Mouse (Mus musculus) urinary bladder, adult 2 months (tissue): ENCODE data around the gene Cacna1f. TPM values are rescaled to one million over a fixed set of nuclear protein-coding genes. Genes with fewer than 3 reads are reported as not detected.

Experiments
- DNase-seq: peaks from one replicate; pipeline ENCODE4 v3.0.0; 2022; ENCODE audit warnings: low spot score
- polyA plus RNA-seq: library from polyadenylated mRNA; depleted of rRNA; stranded (reverse); fragments of >200 nt; gene quantifications from 2 replicates; pipeline ENCODE4 v1.2.3, GENCODE M21; 2012; rRNA removed

The Cacna1f gene
- polyA plus RNA-seq, 1 experiment = 0.01 TPM

DNA sequence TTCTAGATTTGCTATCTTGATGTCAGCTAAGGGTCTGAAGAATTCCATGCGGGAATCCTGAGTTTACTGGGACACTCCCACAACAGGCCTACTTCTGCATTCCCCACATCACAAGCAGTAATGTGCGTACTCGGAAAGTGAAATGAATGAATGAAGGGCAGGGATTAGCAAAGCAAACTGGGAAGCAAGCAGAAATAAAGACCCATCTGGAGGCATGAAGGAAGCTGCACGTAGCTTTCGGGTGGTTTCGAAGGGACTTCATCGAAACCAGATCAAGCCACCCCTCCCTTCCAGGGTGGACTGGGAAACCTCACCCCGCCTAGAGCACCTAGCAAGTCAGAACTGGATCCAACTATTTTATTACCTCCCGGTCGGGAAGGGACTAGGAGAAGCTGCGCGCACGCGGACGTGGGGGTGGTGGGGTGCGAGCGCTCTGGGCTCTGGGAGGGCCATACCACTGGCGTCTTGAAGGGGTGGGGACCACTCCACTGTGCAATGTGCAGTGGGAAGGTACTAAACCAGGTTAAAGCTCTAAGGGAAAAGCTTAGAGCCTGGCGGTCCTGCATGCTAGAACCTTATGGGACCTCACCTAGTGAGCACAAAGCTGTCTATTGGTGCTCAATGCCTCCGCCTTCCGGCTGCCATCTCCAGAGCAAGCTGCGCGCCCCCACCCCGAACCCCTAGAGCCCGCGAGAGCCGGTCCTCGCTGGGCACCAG lies 67.6 kb downstream of the Cacna1f start:
- no peak for DNase-seq

DNA sequence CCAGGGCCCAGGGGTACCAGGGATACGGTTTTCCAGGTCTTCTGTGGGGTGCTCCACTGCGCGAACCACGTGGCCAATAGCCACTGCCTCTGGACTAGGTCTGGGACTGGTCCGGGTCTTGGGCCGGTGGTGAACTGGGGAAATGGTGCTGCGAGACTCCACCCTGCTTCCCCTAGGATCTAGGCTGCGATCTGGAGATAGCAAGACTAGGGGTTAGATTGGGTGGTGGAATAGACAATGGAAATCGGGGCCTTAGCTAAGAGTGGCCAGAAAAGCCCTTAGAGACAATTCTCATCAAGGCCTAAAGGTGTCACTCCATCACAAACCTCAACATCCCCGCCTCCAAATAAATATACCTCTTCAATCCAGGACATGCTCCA lies 68.1 kb downstream of the Cacna1f start:
- DNase-seq = no peak

DNA sequence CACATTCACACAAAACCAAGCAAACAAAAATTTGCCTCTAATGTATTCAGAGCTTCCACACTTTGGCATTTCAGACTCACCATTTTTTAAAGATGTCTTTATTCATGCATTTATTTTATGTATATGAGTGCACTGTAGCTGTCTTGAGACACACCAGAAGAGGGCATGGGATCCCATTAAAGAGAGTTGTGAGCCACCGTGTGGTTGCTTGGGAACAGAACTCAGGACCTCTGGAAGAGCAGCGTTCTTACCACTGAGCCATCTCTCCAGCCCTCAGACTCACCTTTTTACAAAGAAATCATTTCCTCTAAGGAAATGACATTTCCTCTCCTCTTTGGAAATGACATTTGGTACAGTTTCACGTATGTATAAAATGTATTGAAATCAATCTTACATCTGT lies 72.1 kb downstream of the Cacna1f start:
- no peak for DNase-seq

DNA sequence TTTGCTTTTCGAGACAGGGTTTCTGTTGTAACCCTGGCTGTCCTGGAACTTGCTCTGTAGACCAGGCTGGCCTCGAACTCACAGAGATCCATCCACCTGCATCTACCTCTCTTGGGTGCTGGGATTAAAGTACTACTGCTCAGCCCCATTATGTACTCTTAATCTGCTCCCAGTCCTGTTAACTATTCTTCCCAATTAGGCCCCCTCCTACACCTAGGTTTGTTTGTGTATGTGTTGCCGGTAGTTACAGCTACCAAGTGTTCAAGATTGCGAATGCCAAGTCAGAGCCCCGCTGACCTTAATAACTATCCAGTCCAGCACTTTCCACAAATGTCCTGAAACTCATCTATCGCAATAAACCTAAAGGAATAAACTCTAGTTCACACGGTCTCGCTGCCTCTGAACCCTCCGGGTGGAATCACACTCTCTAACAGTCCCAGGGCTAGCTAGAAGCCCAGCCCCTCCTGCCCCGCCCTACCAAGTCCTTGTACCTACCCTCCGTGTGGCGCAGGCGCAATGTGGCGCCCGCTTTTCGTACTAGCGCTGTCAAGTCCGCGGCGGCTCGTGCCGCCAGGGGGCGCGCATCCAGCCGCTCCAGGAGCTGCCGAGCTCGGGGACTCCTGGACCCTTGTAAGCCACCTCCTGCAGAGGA lies 72.6 kb downstream of the Cacna1f start:
- peak; percentile 71 for DNase-seq

DNA sequence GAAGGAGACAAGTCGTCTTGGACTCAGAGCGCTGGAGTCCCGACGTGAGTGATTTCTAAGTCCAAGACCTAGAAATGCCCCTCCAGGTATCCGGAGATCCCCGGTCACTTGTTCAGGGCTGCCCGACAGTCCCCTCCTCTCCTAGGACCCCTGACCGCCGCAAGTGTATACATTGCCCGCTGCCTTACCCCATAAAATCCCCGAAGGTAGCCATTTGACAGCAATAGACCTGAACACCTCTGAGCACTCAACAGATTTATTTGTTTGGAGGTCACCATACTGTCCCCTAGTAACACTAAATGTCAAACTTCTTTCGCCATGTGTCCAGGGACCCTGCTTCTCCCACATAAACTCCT lies 73.2 kb downstream of the Cacna1f start:
- no peak for DNase-seq

DNA sequence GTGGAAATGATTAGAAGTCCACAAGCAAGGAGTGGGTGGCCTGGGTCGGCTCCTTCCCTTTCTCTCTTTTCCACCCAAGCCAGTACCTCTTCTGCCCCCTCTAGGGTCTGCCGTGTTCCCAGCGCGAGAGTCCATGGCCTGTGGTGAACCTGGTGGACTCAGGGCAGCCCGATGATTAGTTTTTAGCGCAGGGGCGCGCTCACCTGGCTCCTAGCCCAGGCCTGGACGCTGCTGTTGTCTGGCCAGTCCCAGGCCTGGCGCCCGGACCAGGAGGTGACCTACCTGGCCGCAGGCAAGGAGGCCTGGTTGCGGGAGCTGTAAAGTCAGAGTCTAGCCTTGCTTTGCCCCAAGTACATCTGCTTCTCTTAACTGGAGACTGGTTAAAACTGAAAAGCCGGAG lies 74.0 kb downstream of the Cacna1f start, which contains the start of gene Magix:
Magix (minus strand) TSS at position 388 of the 400 bp plus-strand sequence.
- DNase-seq = no peak

Other genes with a start within 250 kb of the Cacna1f start
- 5.1 and 6.2 TPM in 2 replicates for gene Usp27x, start 231.3 kb upstream of the Cacna1f start, polyA plus RNA-seq
- gene Foxp3, start 33.4 kb upstream of the Cacna1f start, polyA plus RNA-seq = 0.08 and 0.21 TPM in 2 replicates
- 3.5 and 3.7 TPM in 2 replicates for gene Ppp1r3f, start 32.8 kb upstream of the Cacna1f start, polyA plus RNA-seq
- gene Ccdc22, start 1.6 kb upstream of the Cacna1f start, polyA plus RNA-seq = 12.0 and 12.5 TPM in 2 replicates
- gene Syp, start 31.4 kb downstream of the Cacna1f start, polyA plus RNA-seq = 3.6 and 4.0 TPM in 2 replicates
- gene Prickle3, start 50.2 kb downstream of the Cacna1f start, polyA plus RNA-seq = 12.1 and 16.3 TPM in 2 replicates
- gene Plp2, start 64.3 kb downstream of the Cacna1f start, polyA plus RNA-seq = 233 and 234 TPM in 2 replicates
- gene Magix, start 74.2 kb downstream of the Cacna1f start, polyA plus RNA-seq = 1.1 and 1.6 TPM in 2 replicates
- 20.6 and 21.9 TPM in 2 replicates for gene Gpkow, start 90.0 kb downstream of the Cacna1f start, polyA plus RNA-seq
- gene Wdr45, start 107.2 kb downstream of the Cacna1f start, polyA plus RNA-seq = 48.8 and 56.1 TPM in 2 replicates
- 0.44 TPM in 1 of 2 replicates, not detected in the other for gene Gm45208, start 115.2 kb downstream of the Cacna1f start, polyA plus RNA-seq
- gene Praf2, start 121.4 kb downstream of the Cacna1f start, polyA plus RNA-seq = 30.8 and 37.7 TPM in 2 replicates
- gene Ccdc120, start 143.8 kb downstream of the Cacna1f start, polyA plus RNA-seq = 16.9 and 17.2 TPM in 2 replicates
- gene Tfe3, start 155.5 kb downstream of the Cacna1f start, polyA plus RNA-seq = 11.2 and 23.7 TPM in 2 replicates
- gene Gripap1, start 182.7 kb downstream of the Cacna1f start, polyA plus RNA-seq = 49.5 and 53.1 TPM in 2 replicates
- 1.7 and 2.4 TPM in 2 replicates for gene Kcnd1, start 215.2 kb downstream of the Cacna1f start, polyA plus RNA-seq
- gene Otud5, start 234.3 kb downstream of the Cacna1f start, polyA plus RNA-seq = 31.4 and 43.4 TPM in 2 replicates